Mouse (Mus musculus) lung, embryonic 16.5 days (tissue): ENCODE measurements around the gene Clstn1. TPM values are rescaled to one million over a fixed set of nuclear protein-coding genes. Genes with fewer than 3 reads are reported as not detected.

Experiments used
- ATAC-seq: fragments of 200-750 bp; cut with Nextera tagmentation; 2 replicates; pipeline ENCODE4 v1.8.0; 2017; ENCODE audit warnings: low read depth, mild to moderate bottlenecking, moderate library complexity
- H3K27ac ChIP-seq: fragments of 300-500 bp; sonication (generic); 2 replicates; pipeline ENCODE4 v1.5.1; 2014; ENCODE audit warnings: mild to moderate bottlenecking, control low read depth, low read length
- H3K27me3 ChIP-seq: fragments of 300-500 bp; sonication (generic); 2 replicates; pipeline ENCODE4 v1.6.1; 2014; ENCODE audit warnings: low read depth, low read length, mixed read lengths; ENCODE audit not compliant: control insufficient read depth, insufficient read depth
- H3K36me3 ChIP-seq: fragments of 300-500 bp; sonication (generic); 2 replicates; pipeline ENCODE4 v1.6.1; 2014; ENCODE audit warnings: low read length; ENCODE audit not compliant: control insufficient read depth, insufficient read depth
- H3K4me1 ChIP-seq: fragments of 300-500 bp; sonication (generic); replicated peaks from 2 replicates; pipeline ENCODE4 v1.6.1; 2014; ENCODE audit warnings: low read length, mixed read lengths; ENCODE audit not compliant: control insufficient read depth, insufficient read depth
- H3K4me2 ChIP-seq: fragments of 300-500 bp; sonication (generic); 2 replicates; pipeline ENCODE4 v1.6.1; 2014; ENCODE audit warnings: low read depth, low read length, control low read depth
- H3K4me3 ChIP-seq: fragments of 300-500 bp; sonication (generic); 2 replicates; pipeline ENCODE4 v1.5.1; 2014; ENCODE audit warnings: mild to moderate bottlenecking, low read length, control low read depth
- H3K9ac ChIP-seq: fragments of 300-500 bp; sonication (generic); 2 replicates; pipeline ENCODE4 v1.6.1; 2014; ENCODE audit warnings: low read length, control low read depth
- H3K9me3 ChIP-seq: fragments of 300-500 bp; sonication (generic); 2 replicates; pipeline ENCODE4 v1.6.1; 2016; ENCODE audit warnings: low read length; ENCODE audit not compliant: control insufficient read depth
- WGBS: fragments of 180-500 bp; shearing (Covaris S2); extraction: QIAGEN DNeasy Blood & Tissue Kit; methylation state at CpG from one replicate; pipeline ENCODE4 v1.1.7; 2014; 5-methylcytosine and 5-hydroxymethylcytosine counted together
- polyA plus RNA-seq: library from polyadenylated mRNA; unstranded; fragments of >200 nt; fragmentation: Nextera tagmentation; extraction: Ambion mirVana; gene quantifications from 2 replicates; pipeline ENCODE4 v1.2.1, GENCODE M21; 2015

Clstn1 gene
- polyA plus RNA-seq = 13.6 and 15.3 TPM in 2 replicates

- Histone ChIP-seq H3K9me3 (no peaks in the 10 kb centered on the region), H3K4me2 (peak within 1 kb of the TSS; percentile 98), H3K27ac (no peak within 1 kb of the TSS), H3K4me3 (peak within 1 kb of the TSS; percentile 86), H3K4me1 (peaks cover 11% of the 10 kb centered on the region), H3K36me3 (no peaks in the 10 kb centered on the region), H3K27me3 (peaks cover 18% of the 10 kb centered on the region), H3K9ac (peak within 1 kb of the TSS; percentile 87)
- ATAC-seq = peak; percentile 85
- under 1% methylated on average over 58 of the region's 103 CpGs for WGBS
These were observed at the start of gene Clstn1 for GRCm38 (mm10) chr4:149586044-149586782. Gene Clstn1 (plus strand): TSS chr4:149586468.

GRCm38 (mm10) chr4:149539441-149539840 is 46.8 kb upstream of the Clstn1 start:
- H3K4me1 ChIP-seq = peaks cover 2% of the 10 kb centered on the region; the same call in 1 of the 2 replicates
- no peaks in the 10 kb centered on the region for H3K36me3 ChIP-seq
- no peaks in the 10 kb centered on the region for H3K9me3 ChIP-seq
- H3K27ac ChIP-seq = no peak overlapping the region
- no peaks in the 10 kb centered on the region for H3K27me3 ChIP-seq
- H3K4me2 ChIP-seq = no peak overlapping the region
- peak; percentile 41; the same call in 1 of the 2 replicates for ATAC-seq
- 55% methylated on average over 8 of the region's 8 CpGs for WGBS
- H3K4me3 ChIP-seq = no peak overlapping the region
- no peak overlapping the region for H3K9ac ChIP-seq

- no peaks in the 10 kb centered on the region for H3K9me3 ChIP-seq
- H3K36me3 ChIP-seq = 0 out of 2 replicates have a peak, but pooled peaks cover 10% of the 10 kb centered on the region
- ATAC-seq = no peak
- H3K9ac ChIP-seq = 0 out of 2 replicates have a peak overlapping the region, but pooled peaks have one; percentile 12
- H3K27ac ChIP-seq = no peak overlapping the region
- peaks cover 2% of the 10 kb centered on the region; the same call in 1 of the 2 replicates for H3K4me1 ChIP-seq
- H3K4me3 ChIP-seq = no peak overlapping the region
- no peaks in the 10 kb centered on the region for H3K27me3 ChIP-seq
- H3K4me2 ChIP-seq = no peak overlapping the region
- WGBS = 71% methylated on average over 5 of the region's 5 CpGs
These were observed 44.3 kb upstream of the Clstn1 start for GRCm38 (mm10) chr4:149541935-149542334.

- Histone ChIP-seq H3K9me3 (no peaks in the 10 kb centered on the region), H3K36me3 (0 out of 2 replicates have a peak, but pooled peaks cover 10% of the 10 kb centered on the region), H3K27me3 (no peaks in the 10 kb centered on the region), H3K4me2 (no peak overlapping the region), H3K9ac (no peak overlapping the region), H3K27ac (no peak overlapping the region), H3K4me1 (peaks cover 2% of the 10 kb centered on the region; the same call in 1 of the 2 replicates), H3K4me3 (no peak overlapping the region)
- whole genome bisulfite sequencing = 81% methylated on average over 12 of the region's 12 CpGs
- no peak for ATAC-seq
These were observed 43.8 kb upstream of the Clstn1 start for GRCm38 (mm10) chr4:149542431-149542830.

GRCm38 (mm10) chr4:149542927-149543553 is 43.2 kb upstream of the Clstn1 start:
- Histone ChIP-seq H3K36me3 (0 out of 2 replicates have a peak, but pooled peaks cover 10% of the 10 kb centered on the region), H3K4me2 (no peak overlapping the region), H3K4me1 (peaks cover 2% of the 10 kb centered on the region; the same call in 1 of the 2 replicates), H3K27me3 (no peaks in the 10 kb centered on the region), H3K27ac (no peak overlapping the region), H3K9ac (no peak overlapping the region), H3K4me3 (no peak overlapping the region), H3K9me3 (no peaks in the 10 kb centered on the region)
- peak; percentile 32 for ATAC-seq
- WGBS = 43% methylated on average over 10 of the region's 10 CpGs

GRCm38 (mm10) chr4:149544892-149545291 is 41.4 kb upstream of the Clstn1 start:
- 0 out of 2 replicates have a peak, but pooled peaks cover 10% of the 10 kb centered on the region for H3K36me3 ChIP-seq
- H3K4me2 ChIP-seq = no peak overlapping the region
- no peaks in the 10 kb centered on the region for H3K4me1 ChIP-seq
- ATAC-seq = no peak
- H3K9me3 ChIP-seq = no peaks in the 10 kb centered on the region
- H3K4me3 ChIP-seq = no peak overlapping the region
- H3K27me3 ChIP-seq = no peaks in the 10 kb centered on the region
- 74% methylated on average over 8 of the region's 8 CpGs for WGBS
- no peak overlapping the region for H3K9ac ChIP-seq
- H3K27ac ChIP-seq = no peak overlapping the region

- Histone ChIP-seq H3K27ac (peak overlapping the region; percentile 21), H3K9ac (no peak overlapping the region)
- no peak for ATAC-seq
These were observed 39.3 kb upstream of the Clstn1 start for GRCm38 (mm10) chr4:149546797-149547444.

GRCm38 (mm10) chr4:149547523-149547922 is 38.7 kb upstream of the Clstn1 start:
- H3K9ac ChIP-seq = no peak overlapping the region
- no peaks in the 10 kb centered on the region for H3K27me3 ChIP-seq
- no peak for ATAC-seq
- H3K9me3 ChIP-seq = no peaks in the 10 kb centered on the region
- H3K4me3 ChIP-seq = no peak overlapping the region
- 0 out of 2 replicates have a peak, but pooled peaks cover 10% of the 10 kb centered on the region for H3K36me3 ChIP-seq
- WGBS = 64% methylated on average over 6 of the region's 6 CpGs
- no peaks in the 10 kb centered on the region for H3K4me1 ChIP-seq
- H3K27ac ChIP-seq = peak overlapping the region; percentile 21
- no peak overlapping the region for H3K4me2 ChIP-seq

More at GRCm38 (mm10) chr4:149546797-149547444, 39.3 kb upstream of the Clstn1 start:
- H3K27me3 ChIP-seq = no peaks in the 10 kb centered on the region
- no peak overlapping the region for H3K4me3 ChIP-seq
- H3K4me2 ChIP-seq = no peak overlapping the region
- WGBS = 74% methylated on average over 9 of the region's 9 CpGs
- 0 out of 2 replicates have a peak, but pooled peaks cover 10% of the 10 kb centered on the region for H3K36me3 ChIP-seq
- H3K4me1 ChIP-seq = no peaks in the 10 kb centered on the region
- no peaks in the 10 kb centered on the region for H3K9me3 ChIP-seq
